Mouse (Mus musculus) lung, postnatal 0 days (tissue): ENCODE data around the gene Cdh4.

Experiments
- CTCF ChIP-seq: IDR thresholded peaks from 2 replicates; pipeline ENCODE4 v1.5.1; 2016; ENCODE audit warnings: antibody characterized with exemption, mild to moderate bottlenecking
- EP300 ChIP-seq: IDR thresholded peaks from 2 replicates; pipeline ENCODE4 v1.6.1; 2016; ENCODE audit warnings: antibody characterized with exemption, mild to moderate bottlenecking, control low read depth

- TF ChIP-seq CTCF (no peak), EP300 (no peak)
Measured at GRCm38 (mm10) chr2:179862676-179863075, 420.4 kb downstream of the Cdh4 start.
